Mouse (Mus musculus) liver, embryonic 16.5 days (tissue): Measurements from ENCODE around the gene Pnkp. TPM values are rescaled to one million over a fixed set of nuclear protein-coding genes. Genes with fewer than 3 reads are reported as not detected.
A peak's percentile ranks its signal among the peaks of the same experiment; 100 is the strongest.
"Not testable (repeated sequence)": the region's sequence is repeated elsewhere in the genome, so short reads cannot be mapped to it uniquely, and the experiment has no call there.

Experiments used
- ATAC-seq: fragments of 200-750 bp; cut with Nextera tagmentation; 2 replicates; pipeline ENCODE4 v1.8.0; 2017; ENCODE audit warnings: low read depth, mild to moderate bottlenecking, moderate number of reproducible peaks, moderate library complexity
- H3K27ac ChIP-seq: fragments of 300-500 bp; sonication (generic); 2 replicates; pipeline ENCODE4 v1.5.1; 2014; ENCODE audit warnings: mild to moderate bottlenecking, low read length
- H3K27me3 ChIP-seq: fragments of 300-500 bp; sonication (generic); 2 replicates; pipeline ENCODE4 v1.6.1; 2014; ENCODE audit warnings: low read depth, low read length, mixed read lengths; ENCODE audit not compliant: control insufficient read depth, insufficient read depth
- H3K36me3 ChIP-seq: fragments of 300-500 bp; sonication (generic); 2 replicates; pipeline ENCODE4 v1.6.1; 2014; ENCODE audit warnings: mild to moderate bottlenecking; ENCODE audit not compliant: control insufficient read depth, insufficient read depth
- H3K4me1 ChIP-seq: fragments of 300-500 bp; sonication (generic); 2 replicates; pipeline ENCODE4 v1.6.1; 2014; ENCODE audit warnings: low read depth, low read length, mixed read lengths; ENCODE audit not compliant: control insufficient read depth
- H3K4me2 ChIP-seq: fragments of 300-500 bp; sonication (generic); 2 replicates; pipeline ENCODE4 v1.6.1; 2014; ENCODE audit warnings: low read depth, low read length, mixed read lengths
- H3K4me3 ChIP-seq: fragments of 300-500 bp; sonication (generic); 2 replicates; pipeline ENCODE4 v1.5.1; 2014; ENCODE audit warnings: low read depth, mild to moderate bottlenecking, low read length
- H3K9ac ChIP-seq: fragments of 300-500 bp; sonication (generic); 2 replicates; pipeline ENCODE4 v1.6.1; 2014; ENCODE audit warnings: low read depth, low read length
- H3K9me3 ChIP-seq: fragments of 300-500 bp; sonication (generic); replicated peaks from 2 replicates; pipeline ENCODE4 v1.6.1; 2016; ENCODE audit warnings: low read length; ENCODE audit not compliant: control insufficient read depth
- WGBS: fragments of 180-500 bp; shearing (Covaris S2); extraction: QIAGEN DNeasy Blood & Tissue Kit; methylation state at CpG from one replicate; pipeline ENCODE4 v1.1.7; 2014; ENCODE audit not compliant: insufficient replicate concordance; 5-methylcytosine and 5-hydroxymethylcytosine counted together
- polyA plus RNA-seq: library from polyadenylated mRNA; unstranded; fragments of >200 nt; fragmentation: Nextera tagmentation; extraction: Ambion mirVana; gene quantifications from 2 replicates; pipeline ENCODE4 v1.2.1, GENCODE M21; 2015

The Pnkp gene
- polyA plus RNA-seq, 1 experiment from 2014 or later: 24.3 TPM

- WGBS: under 1% methylated on average over 104 of the region's 108 CpGs
- peak overlapping the region; percentile 83 for H3K9ac ChIP-seq
- peak overlapping the region; percentile 94 for H3K27ac ChIP-seq
- H3K9me3 ChIP-seq: no peaks in the 10 kb centered on the region
- ATAC-seq: peak; percentile 43
- H3K4me1 ChIP-seq: peaks cover 51% of the 10 kb centered on the region
- H3K4me3 ChIP-seq: peak overlapping the region; percentile 79
- peaks cover 5% of the 10 kb centered on the region for H3K36me3 ChIP-seq
- H3K4me2 ChIP-seq: peak overlapping the region; percentile 98
- H3K27me3 ChIP-seq: no peaks in the 10 kb centered on the region
These were observed 12.2 kb downstream of the Pnkp start for GRCm38 (mm10) chr7:44868919-44869696.

DNA sequence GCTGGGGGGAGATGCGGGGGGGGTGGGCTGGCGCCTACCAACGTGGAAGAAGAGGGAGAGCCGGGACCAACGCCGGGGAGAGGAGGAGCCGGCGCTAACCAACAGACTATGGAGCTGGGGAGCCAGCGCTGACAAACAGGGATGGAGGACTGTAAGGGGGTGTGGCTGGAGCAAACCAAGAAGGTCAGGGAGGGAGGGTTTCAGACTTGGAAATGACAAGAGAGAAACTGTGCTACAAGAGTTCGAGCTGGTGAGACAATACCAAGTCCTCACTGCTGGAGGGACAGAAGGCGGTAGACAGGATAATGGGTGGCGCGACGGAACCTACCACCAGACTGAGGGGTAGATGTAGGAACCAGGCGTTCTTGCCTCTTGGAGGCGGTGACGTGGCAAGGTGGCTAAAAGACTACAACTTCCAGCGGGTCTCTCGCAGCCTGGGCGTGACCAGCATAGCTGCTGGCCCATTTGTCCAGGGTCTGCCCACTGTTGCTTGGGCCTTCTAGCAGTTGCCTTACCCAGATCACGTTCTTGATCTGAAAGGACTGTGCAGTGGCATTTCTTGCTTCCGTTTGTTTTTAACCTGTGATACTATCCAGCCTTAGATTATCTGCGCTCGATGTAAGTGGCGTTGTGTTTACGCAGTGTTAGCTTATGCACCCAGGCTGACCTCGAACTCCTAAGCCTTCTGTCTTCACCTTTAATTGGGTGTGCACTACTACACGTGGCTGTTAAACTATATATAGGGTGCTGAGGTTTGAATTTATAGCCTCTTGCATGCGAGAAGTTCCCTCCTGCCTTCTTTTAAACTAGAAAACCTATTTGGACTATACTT, 13.0 kb downstream of the Pnkp start, which contains the start of gene Ptov1:
Gene Ptov1, minus strand, starts transcription at position 92 of the 832 bp plus-strand sequence.
- H3K9ac ChIP-seq: peak within 1 kb of the TSS; percentile 83
- H3K36me3 ChIP-seq: no peaks in the 10 kb centered on the region
- H3K4me1 ChIP-seq: peaks cover 49% of the 10 kb centered on the region
- no peaks in the 10 kb centered on the region for H3K9me3 ChIP-seq
- H3K4me3 ChIP-seq: peak within 1 kb of the TSS; percentile 79
- no peaks in the 10 kb centered on the region for H3K27me3 ChIP-seq
- WGBS: 5% methylated on average over 29 of the region's 29 CpGs
- H3K4me2 ChIP-seq: peak within 1 kb of the TSS; percentile 98
- H3K27ac ChIP-seq: peak within 1 kb of the TSS; percentile 94
- ATAC-seq: peak; percentile 88

DNA sequence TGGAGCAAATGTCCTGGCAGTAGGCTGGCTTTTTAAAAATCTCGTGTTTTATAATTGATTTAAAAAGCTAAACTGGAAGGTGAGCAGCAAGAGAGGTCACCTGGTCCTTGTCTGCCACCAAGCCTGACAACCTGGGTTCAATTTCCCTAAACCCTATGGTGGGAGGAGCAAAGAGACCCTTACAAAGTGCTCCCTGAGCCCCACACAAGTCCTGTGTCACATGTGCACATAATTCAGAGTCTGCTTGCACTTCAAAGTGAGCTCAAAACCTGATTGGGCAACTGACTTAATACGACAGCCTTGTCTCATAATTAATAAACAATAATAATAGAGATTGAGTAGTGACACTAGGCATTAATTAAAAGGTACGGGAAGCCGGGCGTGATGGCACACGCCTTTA, 13.7 kb downstream of the Pnkp start:
- Histone ChIP-seq H3K27ac (peak overlapping the region; percentile 94), H3K9ac (no peak overlapping the region), H3K4me3 (no peak overlapping the region), H3K36me3 (no peaks in the 10 kb centered on the region), H3K9me3 (no peaks in the 10 kb centered on the region), H3K4me2 (peak overlapping the region; percentile 98; the same call in 1 of the 2 replicates), H3K27me3 (no peaks in the 10 kb centered on the region), H3K4me1 (peaks cover 42% of the 10 kb centered on the region)
- no peak for ATAC-seq
- WGBS: 67% methylated on average over 6 of the region's 6 CpGs

DNA sequence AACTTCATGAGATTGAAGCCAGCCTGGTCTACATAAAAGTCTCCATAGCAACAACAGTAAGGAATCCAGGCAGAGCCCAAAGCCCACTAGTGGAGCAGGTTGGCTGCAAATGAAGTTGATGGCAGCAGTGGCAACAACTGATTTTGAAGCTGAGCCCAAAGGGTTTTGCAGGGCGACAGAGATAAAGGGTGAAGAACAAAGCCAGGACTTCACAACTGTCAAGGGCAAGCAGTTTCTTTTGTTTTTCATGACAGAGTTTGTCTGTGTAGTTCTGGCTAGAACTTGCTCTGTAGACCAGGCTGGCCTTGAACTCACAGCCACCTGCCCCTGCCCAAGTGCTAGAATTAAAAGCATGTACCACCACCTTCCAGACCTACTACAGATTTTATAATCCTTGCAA, 14.2 kb downstream of the Pnkp start:
- no peaks in the 10 kb centered on the region for H3K9me3 ChIP-seq
- H3K4me2 ChIP-seq: no peak overlapping the region
- H3K27ac ChIP-seq: no peak overlapping the region
- ATAC-seq: no peak
- H3K4me3 ChIP-seq: no peak overlapping the region
- no peaks in the 10 kb centered on the region for H3K36me3 ChIP-seq
- H3K4me1 ChIP-seq: peaks cover 36% of the 10 kb centered on the region
- H3K27me3 ChIP-seq: no peaks in the 10 kb centered on the region
- H3K9ac ChIP-seq: no peak overlapping the region
- WGBS: 61% methylated on average over 1 of the region's 1 CpGs

DNA sequence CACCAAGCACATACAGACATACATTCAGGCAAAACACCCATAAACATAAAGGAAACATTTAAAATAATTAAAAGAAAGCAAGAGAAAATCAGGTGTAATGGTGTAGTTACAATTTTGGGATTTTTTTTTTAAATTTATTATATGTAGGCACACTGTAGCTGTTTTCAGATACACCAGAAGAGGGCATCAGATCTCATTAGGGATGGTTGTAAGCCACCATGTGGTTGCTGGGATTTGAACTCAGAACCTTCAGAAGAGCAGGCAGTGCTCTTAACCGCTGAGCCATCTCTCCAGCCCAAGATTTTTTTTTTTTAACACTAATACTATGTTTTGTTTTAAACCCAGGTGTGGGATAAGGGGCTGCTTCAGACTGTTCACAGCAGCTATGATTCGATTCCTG, 14.8 kb downstream of the Pnkp start:
- peaks cover 31% of the 10 kb centered on the region for H3K4me1 ChIP-seq
- not testable (repeated sequence) for H3K27ac ChIP-seq, H3K9me3 ChIP-seq, H3K27me3 ChIP-seq, H3K4me3 ChIP-seq, H3K4me2 ChIP-seq, H3K9ac ChIP-seq, ATAC-seq, H3K36me3 ChIP-seq
- 80% methylated on average over 2 of the region's 2 CpGs for WGBS

DNA sequence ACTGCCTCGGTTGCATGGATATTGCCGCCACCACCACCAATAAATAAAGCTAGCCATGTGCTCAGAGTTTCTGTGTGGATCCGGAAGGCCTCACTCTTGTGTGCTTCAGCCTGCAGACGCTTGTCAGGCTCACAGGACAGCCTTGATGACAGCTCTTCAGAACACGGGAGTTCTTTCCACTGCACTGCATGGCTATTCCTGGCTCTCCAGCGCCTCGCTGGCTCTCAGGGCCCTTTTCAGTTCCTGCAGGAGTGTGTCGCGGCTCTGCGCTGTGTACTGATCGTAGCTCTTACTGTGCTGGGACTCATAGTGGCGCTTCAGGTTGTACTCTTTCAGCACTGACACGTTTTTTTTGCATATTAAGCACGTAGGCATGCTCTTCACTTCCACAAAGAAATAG, 20.9 kb downstream of the Pnkp start:
- Histone ChIP-seq H3K27me3 (no peaks in the 10 kb centered on the region), H3K9ac (no peak overlapping the region), H3K4me3 (no peak overlapping the region), H3K27ac (no peak overlapping the region), H3K36me3 (peaks cover 23% of the 10 kb centered on the region), H3K4me2 (no peak overlapping the region), H3K9me3 (no peaks in the 10 kb centered on the region), H3K4me1 (peaks cover 4% of the 10 kb centered on the region; the same call in 1 of the 2 replicates)
- no peak for ATAC-seq
- WGBS: 78% methylated on average over 14 of the region's 14 CpGs

DNA sequence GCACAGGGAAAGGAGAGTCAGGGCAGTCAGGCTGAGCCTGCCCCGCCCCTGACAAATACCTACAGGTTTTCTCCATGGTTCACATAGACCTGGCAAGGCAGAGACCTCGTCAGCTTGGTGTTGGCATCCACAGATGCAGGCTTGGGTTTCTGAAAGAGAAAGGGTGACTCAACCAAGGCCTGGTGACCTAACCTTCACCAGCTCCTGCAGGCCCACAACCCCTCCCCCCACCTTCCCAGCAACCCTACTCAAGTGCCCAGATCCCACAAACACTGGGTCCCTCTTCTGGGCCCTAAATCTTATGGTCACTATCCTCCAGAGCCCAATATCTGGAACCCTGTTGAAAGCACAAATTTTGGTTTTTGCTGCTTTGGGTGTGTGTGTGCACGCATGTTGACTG, 26.1 kb downstream of the Pnkp start:
- H3K27me3 ChIP-seq: no peaks in the 10 kb centered on the region
- no peak overlapping the region for H3K4me3 ChIP-seq
- no peaks in the 10 kb centered on the region for H3K9me3 ChIP-seq
- H3K4me2 ChIP-seq: no peak overlapping the region
- H3K4me1 ChIP-seq: peaks cover 5% of the 10 kb centered on the region
- no peak for ATAC-seq
- no peak overlapping the region for H3K9ac ChIP-seq
- H3K36me3 ChIP-seq: peaks cover 34% of the 10 kb centered on the region
- no peak overlapping the region for H3K27ac ChIP-seq
- 81% methylated on average over 3 of the region's 3 CpGs for WGBS

DNA sequence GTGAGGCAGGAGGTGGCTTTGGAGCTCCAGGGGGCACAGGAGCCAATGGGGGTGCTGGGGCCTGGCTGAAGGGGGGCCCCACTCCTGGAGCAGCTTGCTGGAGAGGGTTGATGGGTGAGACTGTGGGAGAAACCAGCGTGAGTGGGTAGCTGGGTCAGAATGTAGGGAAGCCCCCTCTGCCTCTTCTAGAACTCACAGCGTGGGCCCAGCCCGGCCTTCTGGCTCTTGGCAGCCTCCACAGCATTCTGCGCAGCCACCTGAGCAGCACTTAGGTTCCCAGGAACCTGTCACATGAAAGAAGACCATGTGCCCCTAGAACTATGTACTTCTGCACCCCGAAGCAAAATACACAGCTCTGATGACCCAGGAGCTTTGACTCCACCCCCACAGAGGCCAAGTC, 27.7 kb downstream of the Pnkp start:
- Histone ChIP-seq H3K4me1 (peaks cover 17% of the 10 kb centered on the region), H3K9ac (no peak overlapping the region), H3K9me3 (no peaks in the 10 kb centered on the region), H3K4me2 (no peak overlapping the region), H3K36me3 (peaks cover 30% of the 10 kb centered on the region), H3K27ac (no peak overlapping the region), H3K27me3 (no peaks in the 10 kb centered on the region), H3K4me3 (no peak overlapping the region)
- 95% methylated on average over 5 of the region's 5 CpGs for WGBS
- no peak for ATAC-seq

GRCm38 (mm10) chr7:44886964-44887363, 30.0 kb downstream of the Pnkp start:
- ATAC-seq: no peak
- Histone ChIP-seq H3K4me1 (peaks cover 33% of the 10 kb centered on the region), H3K27me3 (no peaks in the 10 kb centered on the region), H3K27ac (no peak overlapping the region), H3K36me3 (peaks cover 18% of the 10 kb centered on the region), H3K9me3 (no peaks in the 10 kb centered on the region), H3K4me2 (no peak overlapping the region), H3K4me3 (no peak overlapping the region), H3K9ac (no peak overlapping the region)
- 73% methylated on average over 7 of the region's 7 CpGs for WGBS
